ENCODE assay signal across 8 mouse cellular contexts in genomic region chr4:155599901-155600825, GRCm38 (mm10). TPM values are rescaled to one million over a fixed set of nuclear protein-coding genes. Genes with fewer than 3 reads are reported as not detected.
DNase-seq lines count a peak whose midpoint lies in the region; ATAC-seq and TF ChIP-seq lines count a peak whose summit lies in the region.

No protein-coding gene starts in this region.

- H3K4me2 ChIP-seq in lung, postnatal 0 days (replicated peaks; ENCODE audit: low read depth, low read length), result peak overlapping the region; percentile 97
- peak overlapping the region; percentile 86 for H3K4me2 ChIP-seq in limb, embryonic 13.5 days (replicated peaks)
- peak overlapping the region; percentile 87 for H3K4me2 ChIP-seq in stomach, embryonic 16.5 days (ENCODE audit: low read depth, low read length)

- TF ChIP-seq EP300 in lung, postnatal 0 days (IDR thresholded peaks at IDR 0.05), result no peak

- no peaks in the 10 kb centered on the region for H3K4me1 ChIP-seq in lung, postnatal 0 days (ENCODE audit: insufficient read depth, low read depth, low read length)
- H3K4me1 ChIP-seq in limb, embryonic 13.5 days, result peaks cover 18% of the 10 kb centered on the region
- peaks cover 6% of the 10 kb centered on the region for H3K4me1 ChIP-seq in stomach, embryonic 16.5 days (ENCODE audit: control insufficient read depth, insufficient read depth, low read length)

- no peaks in the 10 kb centered on the region for H3K9me3 ChIP-seq in lung, postnatal 0 days (ENCODE audit: low read length)
- H3K9me3 ChIP-seq in limb, embryonic 13.5 days, result no peaks in the 10 kb centered on the region; the same call in 1 of the 2 replicates
- no peaks in the 10 kb centered on the region for H3K9me3 ChIP-seq in stomach, embryonic 16.5 days (replicated peaks; ENCODE audit: control insufficient read depth, low read length)

- H3K27me3 ChIP-seq in lung, postnatal 0 days (replicated peaks; ENCODE audit: insufficient read depth, low read length), result no peaks in the 10 kb centered on the region
- no peaks in the 10 kb centered on the region for H3K27me3 ChIP-seq in limb, embryonic 13.5 days
- H3K27me3 ChIP-seq in stomach, embryonic 16.5 days (ENCODE audit: control insufficient read depth, insufficient read depth, low read length), result no peaks in the 10 kb centered on the region

- TF ChIP-seq CTCF in lung, postnatal 0 days (IDR thresholded peaks at IDR 0.05), result no peak

- 0 out of 2 replicates have a peak overlapping the region, but pooled peaks have one; percentile 8 for H3K9ac ChIP-seq in lung, postnatal 0 days (replicated peaks; ENCODE audit: low read depth)
- peak overlapping the region; percentile 93 for H3K9ac ChIP-seq in limb, embryonic 13.5 days
- no peak overlapping the region for H3K9ac ChIP-seq in stomach, embryonic 16.5 days (ENCODE audit: low read length)

- peak overlapping the region; percentile 57 for H3K27ac ChIP-seq in lung, postnatal 0 days (ENCODE audit: low read length)
- H3K27ac ChIP-seq in limb, embryonic 13.5 days, result peak overlapping the region; percentile 99
- H3K27ac ChIP-seq in stomach, embryonic 16.5 days (ENCODE audit: low read length), result no peak overlapping the region

- peak overlapping the region; percentile 90; the same call in 1 of the 2 replicates for H3K4me3 ChIP-seq in lung, postnatal 0 days (ENCODE audit: low read depth, low read length)
- H3K4me3 ChIP-seq in limb, embryonic 13.5 days, result peak overlapping the region; percentile 96
- peak overlapping the region; percentile 99 for H3K4me3 ChIP-seq in stomach, embryonic 16.5 days (replicated peaks; ENCODE audit: low read length)

- H3K36me3 ChIP-seq in lung, postnatal 0 days (ENCODE audit: insufficient read depth, low read length), result no peaks in the 10 kb centered on the region
- peaks cover 7% of the 10 kb centered on the region for H3K36me3 ChIP-seq in limb, embryonic 13.5 days
- no peaks in the 10 kb centered on the region for H3K36me3 ChIP-seq in stomach, embryonic 16.5 days (ENCODE audit: control insufficient read depth, insufficient read depth, low read length)

- WGBS in lung, postnatal 0 days, result 76% methylated on average over 10 of the region's 11 CpGs
- 89% methylated on average over 10 of the region's 11 CpGs for WGBS in limb, embryonic 13.5 days
- WGBS in stomach, embryonic 16.5 days, result 75% methylated on average over 11 of the region's 11 CpGs

- no peak for ATAC-seq in CD4-positive, CD25-positive, alpha-beta regulatory T cell, adult 4 months
- ATAC-seq in lung, postnatal 0 days, result no peak
- no peak for ATAC-seq in limb, embryonic 13.5 days (ENCODE audit: low FRiP score, low read depth)
- ATAC-seq in stomach, embryonic 16.5 days (ENCODE audit: insufficient read depth, low FRiP score), result no peak

- DNase-seq in CD4-positive, CD25-positive, alpha-beta regulatory T cell, adult 2 months (ENCODE audit: low read depth, low spot score), result peak; percentile 62
- no peak for DNase-seq in lung, postnatal 0 days (ENCODE audit: low spot score)
- no peak for DNase-seq in lung, postnatal 36 days
- no peak for DNase-seq in gastrocnemius, adult 8-10 months (ENCODE audit: low spot score in 2 of 2)
- no peak for DNase-seq in right cerebral cortex, postnatal 4 days

RNA-seq across cellular contexts. Expression of gene Slc35e2, which starts 1.1 kb away (rescaled TPM):
- 1 to 10 TPM; 9.1 to 9.7 TPM for polyA plus RNA-seq in CD4-positive, CD25-positive, alpha-beta regulatory T cell, adult 4 months (2017; shearing (Covaris generic))
- polyA plus RNA-seq in lung, postnatal 0 days (2015; fragmentation: Nextera tagmentation; extraction: Ambion mirVana), result 3.1 and 3.7 TPM in 2 replicates
- polyA plus RNA-seq in limb, embryonic 13.5 days (2015; fragmentation: Nextera tagmentation; extraction: Ambion mirVana), result 8.5 and 10.1 TPM in 2 replicates
- polyA plus RNA-seq in stomach, embryonic 16.5 days (2015; fragmentation: Nextera tagmentation; extraction: Ambion mirVana), result 6.3 and 6.8 TPM in 2 replicates
- 1 to 10 TPM; 2.8 to 3.8 (median 3.4) TPM for total RNA-seq in gastrocnemius, adult 8-10 months (2022)

RNA-seq across cellular contexts. Expression of gene Cdk11b, which starts 24.5 kb away (rescaled TPM):
- 100 to 1,000 TPM; 121 to 144 TPM for polyA plus RNA-seq in CD4-positive, CD25-positive, alpha-beta regulatory T cell, adult 4 months (2017; shearing (Covaris generic))
- polyA plus RNA-seq in lung, postnatal 0 days (2015; fragmentation: Nextera tagmentation; extraction: Ambion mirVana), result 67.3 and 74.4 TPM in 2 replicates
- polyA plus RNA-seq in limb, embryonic 13.5 days (2015; fragmentation: Nextera tagmentation; extraction: Ambion mirVana), result 70.3 and 71.2 TPM in 2 replicates
- polyA plus RNA-seq in stomach, embryonic 16.5 days (2015; fragmentation: Nextera tagmentation; extraction: Ambion mirVana), result 50.8 and 55.7 TPM in 2 replicates
- total RNA-seq in gastrocnemius, adult 8-10 months (2022), result 10 to 100 TPM; 22.7 to 30.1 (median 27.5) TPM

RNA-seq across cellular contexts. Expression of gene Nadk, which starts 38.0 kb away (rescaled TPM):
- polyA plus RNA-seq in CD4-positive, CD25-positive, alpha-beta regulatory T cell, adult 4 months (2017; shearing (Covaris generic)), result 10 to 100 TPM; 64.7 to 81.5 TPM
- 70.9 and 76.3 TPM in 2 replicates for polyA plus RNA-seq in lung, postnatal 0 days (2015; fragmentation: Nextera tagmentation; extraction: Ambion mirVana)
- polyA plus RNA-seq in limb, embryonic 13.5 days (2015; fragmentation: Nextera tagmentation; extraction: Ambion mirVana), result 88.4 and 96.1 TPM in 2 replicates
- 85.5 and 89.1 TPM in 2 replicates for polyA plus RNA-seq in stomach, embryonic 16.5 days (2015; fragmentation: Nextera tagmentation; extraction: Ambion mirVana)
- 10 to 100 TPM; 10.8 to 19.0 (median 15.8) TPM for total RNA-seq in gastrocnemius, adult 8-10 months (2022)

RNA-seq across cellular contexts. Expression of gene Gm10563, which starts 45.0 kb away (rescaled TPM):
- polyA plus RNA-seq in CD4-positive, CD25-positive, alpha-beta regulatory T cell, adult 4 months (2017; shearing (Covaris generic)), result not detected
- polyA plus RNA-seq in lung, postnatal 0 days (2015; fragmentation: Nextera tagmentation; extraction: Ambion mirVana), result not detected in 2 replicates
- not detected in 2 replicates for polyA plus RNA-seq in limb, embryonic 13.5 days (2015; fragmentation: Nextera tagmentation; extraction: Ambion mirVana)
- polyA plus RNA-seq in stomach, embryonic 16.5 days (2015; fragmentation: Nextera tagmentation; extraction: Ambion mirVana), result not detected in 2 replicates
- not detected for total RNA-seq in gastrocnemius, adult 8-10 months (2022)

RNA-seq across cellular contexts. Expression of gene Mmp23, which starts 53.0 kb away (rescaled TPM):
- not detected for polyA plus RNA-seq in CD4-positive, CD25-positive, alpha-beta regulatory T cell, adult 4 months (2017; shearing (Covaris generic))
- polyA plus RNA-seq in lung, postnatal 0 days (2015; fragmentation: Nextera tagmentation; extraction: Ambion mirVana), result 44.5 and 46.2 TPM in 2 replicates
- 17.1 and 19.1 TPM in 2 replicates for polyA plus RNA-seq in limb, embryonic 13.5 days (2015; fragmentation: Nextera tagmentation; extraction: Ambion mirVana)
- polyA plus RNA-seq in stomach, embryonic 16.5 days (2015; fragmentation: Nextera tagmentation; extraction: Ambion mirVana), result 53.8 and 59.8 TPM in 2 replicates
- 1 to 10 TPM in 2 of 4 experiments, under 1 TPM in 2; 0.70 to 1.6 (median 1.1) TPM for total RNA-seq in gastrocnemius, adult 8-10 months (2022)
